Mouse (Mus musculus) stomach, embryonic 16.5 days (tissue): ENCODE results near the gene Plxnb3. TPM values are rescaled to one million over a fixed set of nuclear protein-coding genes. Genes with fewer than 3 reads are reported as not detected.

Experiments used
- ATAC-seq: fragments of 200-750 bp; cut with Nextera tagmentation; 2 replicates; pipeline ENCODE4 v1.8.0; 2017; ENCODE audit warnings: moderate number of reproducible peaks, moderate TSS enrichment; ENCODE audit not compliant: insufficient read depth, low FRiP score
- H3K27ac ChIP-seq: fragments of 300-500 bp; sonication (generic); 2 replicates; pipeline ENCODE4 v1.5.1; 2014; ENCODE audit warnings: low read length
- H3K27me3 ChIP-seq: fragments of 300-500 bp; sonication (generic); 2 replicates; pipeline ENCODE4 v1.6.1; 2014; ENCODE audit warnings: low read length, control low read depth, mixed read lengths; ENCODE audit not compliant: control insufficient read depth, insufficient read depth
- H3K36me3 ChIP-seq: fragments of 300-500 bp; sonication (generic); 2 replicates; pipeline ENCODE4 v1.6.1; 2014; ENCODE audit warnings: low read length; ENCODE audit not compliant: control insufficient read depth, insufficient read depth
- H3K4me1 ChIP-seq: fragments of 300-500 bp; sonication (generic); 2 replicates; pipeline ENCODE4 v1.6.1; 2014; ENCODE audit warnings: low read length, control low read depth, mixed read lengths; ENCODE audit not compliant: control insufficient read depth, insufficient read depth
- H3K4me2 ChIP-seq: fragments of 300-500 bp; sonication (generic); 2 replicates; pipeline ENCODE4 v1.6.1; 2014; ENCODE audit warnings: low read depth, low read length, mixed read lengths
- H3K4me3 ChIP-seq: fragments of 300-500 bp; sonication (generic); replicated peaks from 2 replicates; pipeline ENCODE4 v1.5.1; 2014; ENCODE audit warnings: mild to moderate bottlenecking, low read length
- H3K9ac ChIP-seq: fragments of 300-500 bp; sonication (generic); 2 replicates; pipeline ENCODE4 v1.6.1; 2014; ENCODE audit warnings: low read length
- H3K9me3 ChIP-seq: fragments of 300-500 bp; sonication (generic); replicated peaks from 2 replicates; pipeline ENCODE4 v1.6.1; 2016; ENCODE audit warnings: low read length, control low read depth; ENCODE audit not compliant: control insufficient read depth
- WGBS: fragments of 180-500 bp; shearing (Covaris S2); extraction: QIAGEN DNeasy Blood & Tissue Kit; methylation state at CpG from one replicate; pipeline ENCODE4 v1.1.7; 2014; 5-methylcytosine and 5-hydroxymethylcytosine counted together
- polyA plus RNA-seq: library from polyadenylated mRNA; unstranded; fragments of >200 nt; fragmentation: Nextera tagmentation; extraction: Ambion mirVana; gene quantifications from 2 replicates; pipeline ENCODE4 v1.2.1, GENCODE M21; 2015

The Plxnb3 gene
- polyA plus RNA-seq, 1 experiment from 2014 or later = 0.77 TPM

DNA sequence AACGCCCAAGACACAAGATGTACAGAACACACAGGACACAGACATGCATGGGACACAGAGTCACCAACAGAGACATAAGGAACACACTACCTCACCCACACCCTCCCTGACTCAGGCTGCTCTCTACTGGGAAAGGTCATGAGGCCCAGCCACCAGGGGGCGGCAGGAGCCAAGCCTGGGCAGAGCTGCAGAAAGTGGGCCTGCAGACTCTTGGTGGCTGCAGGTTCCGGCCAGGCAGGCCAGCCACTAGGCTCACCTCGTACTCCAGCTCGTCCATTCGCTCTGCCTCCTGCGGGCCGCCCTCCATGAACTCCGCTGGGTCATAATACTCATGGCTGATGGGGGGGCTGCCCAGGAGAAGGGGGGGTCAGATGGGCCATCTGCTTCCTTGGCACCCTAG, 41.6 kb downstream of the Plxnb3 start:
- Histone ChIP-seq H3K9ac (no peak overlapping the region; the same call in 1 of the 2 replicates), H3K4me1 (no peaks in the 10 kb centered on the region), H3K4me2 (no peak overlapping the region), H3K27ac (no peak overlapping the region), H3K27me3 (no peaks in the 10 kb centered on the region), H3K9me3 (no peaks in the 10 kb centered on the region), H3K36me3 (no peaks in the 10 kb centered on the region), H3K4me3 (no peak overlapping the region)
- 38% methylated on average over 9 of the region's 9 CpGs for WGBS
- peak; percentile 76; the same call in 1 of the 2 replicates for ATAC-seq

DNA sequence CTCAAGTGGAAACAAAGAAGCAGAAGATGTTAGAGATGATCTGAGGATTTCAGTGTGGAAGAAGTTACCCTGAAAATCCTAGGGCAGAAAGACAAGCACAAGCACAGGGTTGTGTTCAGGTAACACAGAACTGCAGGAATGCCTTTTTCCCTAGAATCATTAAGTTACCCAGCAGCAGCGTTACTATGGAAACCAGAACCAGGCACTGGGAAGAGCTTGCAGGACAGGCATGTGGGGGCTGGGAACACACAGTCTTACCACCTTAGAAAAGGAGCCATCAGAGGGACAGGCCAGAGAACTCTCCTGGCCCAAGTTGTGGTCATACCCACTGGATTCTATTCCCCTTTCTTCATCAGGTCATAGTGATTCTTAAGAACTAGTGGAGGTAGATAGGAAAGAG, 48.9 kb downstream of the Plxnb3 start:
- no peak overlapping the region for H3K4me3 ChIP-seq
- no peaks in the 10 kb centered on the region for H3K27me3 ChIP-seq
- 33% methylated on average over 1 of the region's 1 CpGs for WGBS
- H3K27ac ChIP-seq = no peak overlapping the region
- no peaks in the 10 kb centered on the region for H3K4me1 ChIP-seq
- no peaks in the 10 kb centered on the region for H3K9me3 ChIP-seq
- no peaks in the 10 kb centered on the region for H3K36me3 ChIP-seq
- ATAC-seq = no peak
- H3K4me2 ChIP-seq = no peak overlapping the region
- no peak overlapping the region for H3K9ac ChIP-seq

DNA sequence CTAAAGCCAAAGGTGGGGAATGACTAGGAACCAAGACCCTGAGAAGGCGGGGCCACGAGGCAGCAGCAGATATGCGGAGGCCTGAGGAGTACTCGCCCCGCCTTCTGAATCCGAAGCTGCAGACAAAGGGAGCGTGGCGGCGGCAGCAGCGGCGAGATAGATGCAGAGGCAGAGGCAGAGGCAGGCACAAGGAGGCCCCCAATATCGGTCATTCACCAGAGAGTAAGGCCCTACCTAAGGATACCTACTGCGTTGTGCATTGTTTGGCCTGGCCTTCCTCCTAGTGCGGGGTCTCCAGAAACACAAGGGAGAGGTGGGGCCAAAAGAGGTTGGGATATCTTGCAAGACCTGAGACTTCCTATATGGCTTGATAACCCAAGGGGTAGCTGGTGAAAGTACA, 58.2 kb downstream of the Plxnb3 start:
- H3K4me2 ChIP-seq = peak overlapping the region; percentile 41
- no peaks in the 10 kb centered on the region for H3K9me3 ChIP-seq
- H3K9ac ChIP-seq = peak overlapping the region; percentile 58; the same call in 1 of the 2 replicates
- peak overlapping the region; percentile 31 for H3K4me3 ChIP-seq
- H3K36me3 ChIP-seq = no peaks in the 10 kb centered on the region
- no peaks in the 10 kb centered on the region for H3K4me1 ChIP-seq
- WGBS = 10% methylated on average over 14 of the region's 14 CpGs
- H3K27me3 ChIP-seq = no peaks in the 10 kb centered on the region
- no peak overlapping the region for H3K27ac ChIP-seq
- no peak for ATAC-seq

DNA sequence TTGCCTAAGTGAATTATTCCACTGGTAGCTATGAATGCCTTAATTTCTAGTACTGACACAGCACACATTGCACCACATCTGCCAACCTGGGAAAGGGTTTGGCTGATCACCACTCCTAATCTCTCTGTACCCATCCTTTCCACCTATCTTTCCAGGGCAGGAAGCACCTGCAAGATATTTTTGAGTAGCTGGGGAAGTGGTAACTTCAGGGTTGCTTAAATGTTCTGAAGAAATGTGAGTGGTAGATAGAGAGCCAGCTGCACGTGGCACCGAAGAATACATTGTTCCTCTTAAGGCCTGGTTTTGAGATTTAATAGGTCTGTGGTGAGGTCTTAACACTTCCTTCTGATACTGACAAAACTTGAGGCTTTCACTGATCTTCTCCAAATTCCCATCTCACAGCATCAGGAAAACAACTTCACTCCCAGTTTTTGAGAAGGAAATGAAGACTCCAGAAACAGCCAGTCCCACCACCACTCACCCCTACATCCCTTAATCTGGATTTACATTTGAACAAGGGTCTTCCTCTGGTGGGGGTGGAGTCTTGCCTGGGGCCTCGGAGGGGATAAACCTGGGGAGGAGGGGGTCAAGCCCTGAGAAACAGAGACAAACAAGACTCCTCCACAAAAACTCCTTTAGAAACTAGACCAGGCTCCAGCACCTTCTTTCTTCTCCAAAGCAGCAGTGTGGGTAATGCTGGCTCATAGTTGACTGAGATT, 59.9 kb downstream of the Plxnb3 start:
- ATAC-seq = no peak

More for the DNA sequence above, 59.9 kb downstream of the Plxnb3 start:
- Histone ChIP-seq H3K9ac (no peak overlapping the region), H3K9me3 (no peaks in the 10 kb centered on the region), H3K27ac (no peak overlapping the region), H3K27me3 (no peaks in the 10 kb centered on the region), H3K4me2 (no peak overlapping the region), H3K4me1 (no peaks in the 10 kb centered on the region), H3K4me3 (no peak overlapping the region), H3K36me3 (no peaks in the 10 kb centered on the region)
- 53% methylated on average over 3 of the region's 3 CpGs for WGBS

Other genes starting within 250 kb of the Plxnb3 start
- gene Dusp9, start 117.7 kb upstream of the Plxnb3 start, polyA plus RNA-seq = 8.2 and 9.0 TPM in 2 replicates
- 22.4 and 24.4 TPM in 2 replicates for gene Pnck, start 97.0 kb upstream of the Plxnb3 start, polyA plus RNA-seq
- gene Slc6a8, start 83.9 kb upstream of the Plxnb3 start, polyA plus RNA-seq = 6.7 and 7.1 TPM in 2 replicates
- gene Bcap31, start 40.9 kb upstream of the Plxnb3 start, polyA plus RNA-seq = 290 and 308 TPM in 2 replicates
- gene Abcd1, start 40.5 kb upstream of the Plxnb3 start, polyA plus RNA-seq = 20.3 and 20.8 TPM in 2 replicates
- gene Srpk3, start 17.3 kb downstream of the Plxnb3 start, polyA plus RNA-seq = 4.8 and 15.1 TPM in 2 replicates
- gene Idh3g, start 29.8 kb downstream of the Plxnb3 start, polyA plus RNA-seq = 197 and 209 TPM in 2 replicates
- gene Ssr4, start 29.9 kb downstream of the Plxnb3 start, polyA plus RNA-seq = 248 and 275 TPM in 2 replicates
- gene Pdzd4, start 67.9 kb downstream of the Plxnb3 start, polyA plus RNA-seq = 0.69 and 0.96 TPM in 2 replicates
- gene Avpr2, start 135.0 kb downstream of the Plxnb3 start, polyA plus RNA-seq = 0.32 and 0.42 TPM in 2 replicates
- gene L1cam, start 139.0 kb downstream of the Plxnb3 start, polyA plus RNA-seq = 9.8 and 12.9 TPM in 2 replicates
- 4.7 and 5.7 TPM in 2 replicates for gene Arhgap4, start 164.8 kb downstream of the Plxnb3 start, polyA plus RNA-seq
- gene Naa10, start 164.9 kb downstream of the Plxnb3 start, polyA plus RNA-seq = 126 and 134 TPM in 2 replicates
- gene Renbp, start 173.8 kb downstream of the Plxnb3 start, polyA plus RNA-seq = 63.3 and 65.5 TPM in 2 replicates
- gene Hcfc1, start 209.3 kb downstream of the Plxnb3 start, polyA plus RNA-seq = 37.0 and 39.1 TPM in 2 replicates